Mouse (Mus musculus) cerebellum, adult 9-11 months (tissue): Measurements from ENCODE around the gene Cep83.

Source experiments
- DNase-seq: peaks from one replicate; pipeline ENCODE4 v3.0.0; 2022

Cep83 gene

GRCm38 (mm10) chr10:94827890-94828733 is 139.7 kb downstream of the Cep83 start:
- DNase-seq = no peak

GRCm38 (mm10) chr10:94828734-94829230 is 140.3 kb downstream of the Cep83 start:
- DNase-seq = no peak

DNA sequence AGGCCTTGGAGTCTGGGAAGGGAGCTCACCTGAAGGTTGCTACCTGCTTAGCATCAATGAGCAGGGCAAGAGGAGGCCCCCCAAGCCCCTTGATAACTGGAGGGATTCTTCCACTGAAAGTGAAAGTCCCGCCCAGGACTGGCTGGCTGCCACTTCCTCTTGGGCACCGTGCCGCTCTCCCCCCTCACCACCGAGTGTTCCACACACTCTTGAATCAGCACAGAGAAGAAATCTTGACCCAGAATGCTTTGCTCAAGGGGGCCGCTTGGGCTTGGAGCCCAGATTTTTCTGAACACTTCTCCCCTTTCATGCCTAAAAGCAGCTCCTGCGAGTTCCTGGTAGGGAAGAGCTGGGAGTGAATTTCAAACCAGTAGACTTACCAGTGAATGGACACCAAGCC is 141.0 kb downstream of the Cep83 start:
- DNase-seq = peak; percentile 43

GRCm38 (mm10) chr10:94835874-94836273 is 147.4 kb downstream of the Cep83 start:
- DNase-seq = no peak
